Mouse (Mus musculus): ENCODE data around the gene Agpat1.

Gene Agpat1

DNA sequence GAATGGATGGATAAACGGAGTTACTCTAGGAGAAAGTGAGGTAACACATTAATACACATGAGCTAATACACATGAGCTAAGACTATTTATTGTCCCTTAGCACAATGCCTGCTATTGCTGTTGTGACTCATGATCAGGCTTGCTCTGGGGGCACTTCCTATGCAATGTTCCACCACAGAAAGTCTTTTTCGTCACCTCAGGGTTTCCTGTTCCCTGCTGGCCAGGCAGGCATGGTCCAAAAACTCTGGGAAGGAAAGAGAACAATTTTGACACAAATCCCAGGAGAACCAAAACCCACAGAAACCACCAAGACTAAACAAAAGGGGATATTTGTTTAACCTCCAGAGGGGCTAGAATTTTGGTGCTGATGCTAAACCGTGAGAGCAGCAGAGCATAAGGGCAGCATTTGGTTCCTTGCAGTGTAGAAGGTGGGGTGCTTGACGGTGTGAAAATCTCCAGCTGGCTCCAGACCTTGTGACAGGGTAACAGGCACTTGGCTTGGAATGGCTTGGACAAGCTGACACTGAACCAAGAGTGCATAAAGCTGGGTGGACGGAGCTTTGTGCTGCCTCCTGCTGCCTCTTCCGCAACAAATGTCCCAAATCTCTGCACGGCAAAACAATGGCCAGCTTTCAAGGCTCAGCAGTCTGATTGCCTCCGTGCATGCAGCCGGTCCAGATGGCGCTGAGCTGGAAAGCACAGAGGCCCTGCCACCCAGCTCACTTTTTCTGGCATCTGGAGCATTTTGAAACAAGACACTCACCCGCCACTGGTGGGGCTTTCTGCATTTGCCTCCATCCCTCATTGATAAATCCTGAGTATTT lies 36.9 kb downstream of the Agpat1 start:
- no peak for DNase-seq

DNA sequence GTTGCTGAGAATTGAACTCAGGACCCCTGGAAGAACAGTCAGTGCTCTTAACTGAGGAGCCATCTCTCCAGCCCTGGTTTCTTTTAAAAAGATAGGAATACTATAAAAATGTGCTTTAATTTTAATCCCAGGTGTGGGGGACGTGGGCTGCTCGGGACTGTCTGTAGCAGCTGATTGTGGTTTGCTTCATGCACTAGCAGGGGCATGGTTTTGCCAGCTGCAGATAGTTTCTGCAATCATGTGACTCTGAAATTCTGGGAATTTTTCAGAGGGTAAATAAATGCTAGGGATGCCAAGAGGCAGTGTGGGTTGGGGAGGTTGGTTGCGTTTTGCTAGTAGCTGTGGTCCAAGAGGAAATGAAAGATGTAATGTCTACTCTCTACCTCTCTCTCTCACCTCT lies 37.9 kb downstream of the Agpat1 start:
- no peak for DNase-seq

- peak; percentile 59 for DNase-seq
Observed at GRCm38 (mm10) chr17:34643379-34643778, 39.3 kb downstream of the Agpat1 start.

DNA sequence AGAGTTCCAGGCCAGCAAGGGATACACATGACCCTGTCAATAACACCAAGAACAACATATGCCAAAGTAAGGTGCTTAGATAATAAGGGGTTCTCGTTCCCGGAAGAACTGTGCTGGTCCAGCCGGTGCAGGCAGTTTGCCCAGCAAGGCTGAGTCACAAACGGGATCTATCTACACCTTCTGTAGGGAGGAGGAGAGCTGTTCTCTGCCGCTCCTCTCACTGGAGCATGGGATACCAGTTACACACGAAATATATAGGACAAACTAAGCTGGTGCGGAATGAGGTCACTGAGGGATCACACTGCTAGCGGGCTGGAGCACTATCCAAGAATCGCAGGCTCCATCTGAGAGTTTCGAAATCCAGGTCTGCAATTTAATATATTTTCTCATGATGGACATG lies 39.9 kb downstream of the Agpat1 start:
- DNase-seq = peak; percentile 34

DNA sequence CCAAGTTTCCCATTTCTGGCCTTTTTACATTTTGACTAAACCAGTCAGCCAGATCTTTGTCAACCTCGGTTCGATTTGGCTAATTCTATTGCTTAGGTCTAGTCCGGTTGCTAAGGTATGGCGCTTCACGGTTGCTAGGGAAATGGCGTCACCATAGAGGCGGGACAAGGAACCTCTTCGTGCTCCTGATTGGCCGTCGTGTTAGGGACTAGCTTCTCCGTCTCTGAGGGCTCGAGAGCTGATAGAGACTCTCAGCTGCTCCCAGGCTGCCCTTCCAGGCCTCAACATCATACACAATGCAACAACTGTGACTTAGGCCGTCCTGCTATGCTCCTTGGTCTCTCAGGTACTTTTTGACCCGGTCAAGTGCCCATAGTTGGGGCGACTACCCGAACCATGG lies 40.5 kb downstream of the Agpat1 start, which contains the start of gene Fkbpl:
Fkbpl (plus strand) TSS at position 157 of the 400 bp plus-strand sequence.
- peak; percentile 99 for DNase-seq

- DNase-seq = peak; percentile 58
Observed at GRCm38 (mm10) chr17:34645256-34645829, 41.3 kb downstream of the Agpat1 start.

- peak; percentile 35 for DNase-seq
Observed at GRCm38 (mm10) chr17:34645831-34646511, 41.9 kb downstream of the Agpat1 start.

GRCm38 (mm10) chr17:34646906-34647787 lies 43.1 kb downstream of the Agpat1 start, which contains the start of gene Atf6b:
Atf6b (plus strand) TSS chr17:34647146.
- peak; percentile 99 for DNase-seq

DNA sequence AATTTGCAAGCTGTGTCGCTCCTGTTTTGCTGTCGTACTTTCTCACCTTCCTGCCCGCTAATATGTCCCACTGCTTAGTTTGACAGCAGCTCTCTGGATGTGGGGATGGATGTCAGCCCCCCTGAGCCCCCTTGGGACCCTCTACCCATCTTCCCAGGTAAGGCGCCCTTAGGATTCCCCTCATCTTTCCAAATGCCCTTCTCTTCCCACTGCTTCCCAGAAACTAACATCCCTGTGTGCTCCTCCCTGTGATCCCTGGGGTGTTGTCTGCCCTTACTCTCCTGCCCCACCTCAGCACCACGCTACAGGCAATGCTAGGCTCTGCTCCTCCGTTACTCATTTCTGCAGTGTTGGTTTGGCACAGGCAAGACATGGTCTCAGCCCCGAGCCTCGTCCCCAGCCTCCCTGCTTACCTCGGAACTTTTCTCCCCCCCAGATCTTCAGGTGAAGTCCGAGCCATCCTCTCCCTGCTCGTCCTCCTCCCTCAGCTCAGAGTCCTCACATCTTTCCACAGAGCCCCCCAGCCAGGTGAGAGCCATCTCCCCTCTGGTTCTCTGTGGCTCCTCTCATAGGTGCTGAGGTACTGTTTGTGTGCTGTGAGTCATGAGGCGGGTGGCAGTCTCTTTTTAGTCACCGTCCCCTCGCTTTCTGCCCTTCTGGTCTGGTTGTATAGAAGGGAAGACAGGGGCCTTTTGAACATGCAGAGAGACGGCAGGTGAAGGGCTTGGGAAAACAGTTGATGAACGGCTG lies 44.3 kb downstream of the Agpat1 start:
- DNase-seq = no peak

GRCm38 (mm10) chr17:34649106-34649864 lies 45.2 kb downstream of the Agpat1 start:
- no peak for DNase-seq

- DNase-seq = peak; percentile 14
Observed at GRCm38 (mm10) chr17:34650781-34651180, 46.7 kb downstream of the Agpat1 start.

DNA sequence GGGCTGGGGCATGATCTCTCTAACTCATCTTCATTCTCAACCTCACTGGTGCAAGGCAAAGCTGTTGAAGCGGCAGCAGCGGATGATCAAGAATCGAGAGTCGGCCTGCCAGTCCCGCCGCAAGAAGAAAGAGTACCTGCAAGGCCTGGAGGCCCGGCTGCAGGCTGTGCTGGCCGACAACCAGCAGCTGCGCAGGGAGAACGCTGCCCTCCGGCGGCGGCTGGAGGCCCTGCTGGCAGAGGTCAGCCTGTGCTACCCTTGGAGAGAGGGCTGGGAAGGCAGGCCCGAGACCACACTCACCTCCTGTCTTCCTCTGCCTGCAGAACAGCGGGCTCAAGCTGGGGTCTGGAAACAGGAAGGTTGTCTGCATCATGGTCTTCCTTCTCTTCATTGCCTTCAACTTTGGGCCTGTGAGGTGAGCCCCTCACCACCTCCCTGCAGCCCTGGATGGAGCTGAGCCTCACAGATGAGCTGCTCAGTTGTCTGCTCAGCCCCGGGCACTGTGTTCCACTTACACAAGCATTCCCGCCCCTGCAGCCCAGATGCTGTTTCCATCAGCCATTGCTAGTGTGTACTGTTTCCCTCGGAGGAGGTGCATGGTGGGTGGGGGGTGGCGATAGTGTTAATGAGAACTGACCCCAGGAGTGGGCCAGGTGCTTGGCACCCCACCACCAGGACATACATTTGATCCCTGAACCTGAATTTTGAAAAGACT lies 47.6 kb downstream of the Agpat1 start:
- DNase-seq = peak; percentile 69

DNA sequence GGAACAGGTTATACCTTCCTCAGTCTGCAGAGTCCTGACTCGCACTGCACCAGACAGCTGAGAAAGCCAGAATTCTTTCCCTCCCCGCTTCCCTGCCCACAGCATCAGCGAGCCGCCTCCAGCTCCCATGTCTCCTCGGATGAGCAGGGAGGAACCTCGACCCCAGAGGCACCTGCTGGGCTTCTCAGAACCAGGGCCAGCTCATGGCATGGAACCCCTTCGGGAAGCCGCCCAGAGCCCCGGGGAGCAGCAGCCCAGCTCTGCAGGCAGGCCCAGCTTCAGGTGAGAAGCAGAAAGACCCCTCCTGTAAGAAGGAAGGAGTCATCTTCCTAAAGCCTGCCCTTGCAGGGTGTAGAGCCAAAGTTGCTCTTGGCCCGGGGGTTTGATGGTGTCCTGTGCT lies 48.5 kb downstream of the Agpat1 start:
- DNase-seq = no peak

DNA sequence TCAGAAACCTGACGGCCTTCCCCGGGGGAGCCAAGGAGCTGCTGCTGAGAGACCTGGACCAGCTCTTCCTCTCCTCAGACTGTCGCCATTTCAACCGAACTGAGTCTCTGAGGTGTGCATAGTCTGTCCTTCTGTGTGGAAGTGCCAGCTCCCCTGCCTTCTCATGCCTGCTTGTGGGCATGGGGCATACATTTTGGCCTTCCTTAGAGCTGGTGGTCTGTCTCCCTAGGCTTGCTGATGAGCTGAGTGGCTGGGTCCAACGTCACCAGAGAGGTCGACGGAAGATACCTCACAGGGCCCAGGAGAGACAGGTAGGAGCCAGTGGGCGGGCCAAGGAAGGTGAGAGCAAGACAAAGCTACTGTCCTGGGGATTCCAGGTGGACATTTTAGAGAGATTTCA lies 48.9 kb downstream of the Agpat1 start:
- no peak for DNase-seq

GRCm38 (mm10) chr17:34653746-34654285 lies 49.8 kb downstream of the Agpat1 start:
- DNase-seq = peak; percentile 67

DNA sequence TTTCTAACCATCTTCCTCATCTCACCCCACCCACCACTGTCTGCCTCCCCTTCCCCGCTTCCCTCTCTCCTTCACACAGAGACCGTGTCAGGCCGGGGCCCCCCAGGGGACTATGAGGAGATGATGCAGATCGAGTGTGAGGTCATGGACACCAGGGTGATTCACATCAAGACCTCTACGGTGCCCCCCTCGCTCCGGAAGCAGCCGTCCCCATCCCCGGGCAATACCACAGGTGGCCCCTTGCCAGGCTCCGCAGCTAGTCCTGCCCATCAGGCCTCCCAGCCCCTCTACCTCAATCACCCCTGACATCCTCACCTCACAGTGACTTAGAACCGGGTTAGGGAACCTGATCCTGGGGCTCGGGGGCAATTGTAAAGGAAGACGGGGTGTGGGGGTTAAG lies 50.3 kb downstream of the Agpat1 start:
- no peak for DNase-seq

DNA sequence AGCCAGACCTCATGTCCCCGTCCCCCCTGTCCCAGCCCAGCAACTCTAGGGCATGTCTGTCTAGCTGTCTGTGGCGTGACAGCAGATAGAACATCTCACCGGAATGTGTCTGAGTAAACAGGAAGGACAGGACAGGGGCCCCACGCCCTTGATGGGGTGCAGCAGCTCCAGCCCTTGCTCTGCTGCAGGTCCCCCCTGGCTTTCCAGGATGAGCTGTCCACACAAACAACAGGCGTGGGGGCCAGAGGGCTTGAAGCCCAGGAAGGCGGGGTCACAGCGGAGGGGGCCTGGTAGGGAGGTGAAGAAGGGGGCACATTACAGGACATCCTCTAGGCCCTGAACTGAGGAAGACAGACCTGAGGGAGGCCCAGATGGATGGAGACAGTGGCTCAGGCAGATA lies 51.1 kb downstream of the Agpat1 start:
- DNase-seq = peak; percentile 73

DNA sequence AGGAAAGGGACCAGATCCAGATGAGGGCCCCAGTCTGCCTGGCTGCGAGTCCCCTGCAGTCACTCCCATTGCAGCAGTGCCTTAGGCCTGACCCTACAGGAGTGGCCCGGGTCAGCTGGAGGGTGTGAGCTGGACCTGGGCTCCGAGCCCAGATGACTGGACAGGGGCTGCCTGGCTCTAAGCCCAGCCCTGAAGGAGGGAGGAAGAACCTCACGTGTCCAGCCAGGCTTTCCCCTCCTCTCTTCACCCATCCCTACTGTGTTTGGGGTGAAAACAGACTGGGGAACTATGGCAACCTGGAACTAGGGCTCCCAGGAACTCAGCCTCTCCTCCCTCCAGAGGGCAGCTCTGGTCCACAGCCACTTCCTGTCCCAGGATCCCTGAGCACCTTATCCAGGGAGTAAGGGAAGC lies 51.5 kb downstream of the Agpat1 start:
- peak; percentile 93 for DNase-seq

DNA sequence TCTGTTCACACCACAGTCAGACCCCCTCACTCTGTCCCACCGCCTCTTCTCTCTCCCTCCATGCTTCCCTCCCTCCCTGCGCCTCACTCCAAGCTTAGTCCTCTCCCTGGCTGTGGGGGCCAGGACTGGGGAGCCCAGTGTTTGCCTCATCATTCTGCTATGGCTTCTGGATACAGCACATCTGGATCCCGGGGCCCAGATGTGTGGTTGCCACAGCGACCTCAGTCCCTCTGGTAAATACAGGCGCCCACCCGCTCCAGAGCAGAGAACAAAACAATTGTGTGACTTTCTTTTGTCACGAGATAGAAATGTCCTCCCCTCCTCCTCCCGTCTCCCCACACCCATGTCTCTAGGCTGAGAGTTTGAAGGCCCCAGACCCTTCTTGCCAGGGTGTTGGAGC lies 52.6 kb downstream of the Agpat1 start:
- no peak for DNase-seq

- DNase-seq = peak; percentile 19
Observed at GRCm38 (mm10) chr17:34657271-34657670, 53.2 kb downstream of the Agpat1 start.
